ENCODE assay signal across 9 mouse cellular contexts in the genomic region with DNA sequence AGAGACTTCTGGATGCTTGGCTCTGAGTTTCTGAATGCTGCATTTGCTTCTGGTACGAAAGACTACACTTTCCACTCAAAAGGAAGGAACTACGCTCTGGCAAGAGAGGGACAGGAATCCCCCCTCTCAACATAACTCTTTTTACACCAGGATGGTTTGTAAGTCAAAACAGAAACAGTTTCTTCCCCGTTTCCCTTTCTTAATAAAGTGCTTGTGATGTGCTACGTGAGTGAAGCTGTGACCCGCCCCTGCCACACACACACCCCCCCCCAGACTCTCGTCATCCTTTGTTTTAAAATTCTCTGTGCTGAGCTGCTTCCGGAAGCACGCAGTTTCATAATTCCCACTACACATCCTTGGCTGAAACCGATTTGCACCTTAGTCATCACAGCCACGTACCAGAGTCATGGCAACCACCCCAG. TPM values are rescaled to one million over a fixed set of nuclear protein-coding genes. Genes with fewer than 3 reads are reported as not detected.
DNase-seq lines count a peak whose midpoint lies in the region; ATAC-seq lines count a peak whose summit lies in the region.
"Had no signal": no experiment of that assay in that cellular context is flagged by ENCODE, and none has a peak within 500 bp of the region (broad histone marks: within the 10 kb centered on the region; RNA-seq: fewer than 3 reads in every experiment).

No protein-coding gene starts in this region.

- peak overlapping the region; percentile 30 for H3K4me2 ChIP-seq in embryonic facial prominence, embryonic 14.5 days (ENCODE audit: low read depth, low read length)
- H3K4me2 ChIP-seq: hindbrain, embryonic 15.5 days; liver, embryonic 15.5 days had no signal

- WGBS in embryonic facial prominence, embryonic 14.5 days, result 43% methylated on average over 10 of the region's 10 CpGs

- H3K27ac ChIP-seq in embryonic facial prominence, embryonic 14.5 days (replicated peaks; ENCODE audit: low read depth, low read length), result peak overlapping the region; percentile 35
- H3K27ac ChIP-seq: hindbrain, embryonic 15.5 days; liver, embryonic 15.5 days had no signal

- H3K9me3 ChIP-seq in embryonic facial prominence, embryonic 14.5 days (ENCODE audit: control insufficient read depth, low read length), result no peaks in the 10 kb centered on the region
- H3K9me3 ChIP-seq: hindbrain, embryonic 15.5 days; liver, embryonic 15.5 days had no signal

- no peaks in the 10 kb centered on the region for H3K36me3 ChIP-seq in embryonic facial prominence, embryonic 14.5 days (ENCODE audit: control insufficient read depth, insufficient read depth, low read length)
- H3K36me3 ChIP-seq: hindbrain, embryonic 15.5 days; liver, embryonic 15.5 days had no signal

- DNase-seq in kidney, adult 9 months, result peak; percentile 18
- DNase-seq in kidney, postnatal 10 days, result no peak
- peak; percentile 12 for DNase-seq in CD4-positive, CD25-positive, alpha-beta regulatory T cell, adult 2 months (ENCODE audit: low read depth, low spot score)
- peak; percentile 48 for DNase-seq in embryonic facial prominence, embryonic 14.5 days (ENCODE audit: low spot score)
- no peak for DNase-seq in ovary, adult 18-20 months (ENCODE audit: low spot score)
- DNase-seq in cerebellum, adult 9-11 months, result no peak

- no peaks in the 10 kb centered on the region for H3K27me3 ChIP-seq in embryonic facial prominence, embryonic 14.5 days (replicated peaks; ENCODE audit: control insufficient read depth, insufficient read depth, low read length)
- H3K27me3 ChIP-seq: hindbrain, embryonic 15.5 days; liver, embryonic 15.5 days had no signal

- peak; percentile 30 for ATAC-seq in embryonic facial prominence, embryonic 14.5 days (ENCODE audit: low read depth)
- ATAC-seq in megakaryocyte, adult 5-6 weeks (ENCODE audit: poor library complexity, severe bottlenecking), result peak; percentile 78

- H3K4me1 ChIP-seq in embryonic facial prominence, embryonic 14.5 days (ENCODE audit: control insufficient read depth, insufficient read depth, low read length), result peaks cover 9% of the 10 kb centered on the region; the same call in 1 of the 2 replicates
- H3K4me1 ChIP-seq: hindbrain, embryonic 15.5 days; liver, embryonic 15.5 days had no signal

- 0 out of 2 replicates have a peak overlapping the region, but pooled peaks have one; percentile 9 for H3K9ac ChIP-seq in embryonic facial prominence, embryonic 14.5 days (ENCODE audit: low read depth, low read length)
- H3K9ac ChIP-seq: hindbrain, embryonic 15.5 days; liver, embryonic 15.5 days had no signal

- no peak overlapping the region; the same call in 1 of the 2 replicates for H3K4me3 ChIP-seq in embryonic facial prominence, embryonic 14.5 days (ENCODE audit: low read depth, low read length)
- H3K4me3 ChIP-seq: hindbrain, embryonic 15.5 days; liver, embryonic 15.5 days had no signal

RNA-seq across cellular contexts. Expression of gene Gpr135, which starts 56.6 kb away (rescaled TPM):
- polyA plus RNA-seq in embryonic facial prominence, embryonic 14.5 days (2014; fragmentation: Nextera tagmentation; extraction: Ambion mirVana), result 1.0 and 1.5 TPM in 2 replicates
- total RNA-seq in megakaryocyte, adult 5-6 weeks (2015), result 0.11 and 0.16 TPM in 2 replicates
- total RNA-seq in megakaryocyte, adult 5-6 weeks (2017), result not detected in 2 replicates

Comparison
In these comparisons a context has a peak if more than half of its experiments do, and no peak if none do; other contexts are left out.
1. DNase-seq: peak in kidney, adult 9 months (single experiment), CD4-positive, CD25-positive, alpha-beta regulatory T cell, adult 2 months (single experiment) and embryonic facial prominence, embryonic 14.5 days (single experiment); none in kidney, postnatal 10 days (single experiment), ovary, adult 18-20 months (single experiment) and cerebellum, adult 9-11 months (single experiment).